Mouse (Mus musculus) activated CD4-positive, CD25-positive, alpha-beta regulatory T cell, adult 4 months (primary cell): ENCODE results near the gene Gm11568. TPM values are rescaled to one million over a fixed set of nuclear protein-coding genes. Genes with fewer than 3 reads are reported as not detected.
"Not testable (repeated sequence)": the region's sequence is repeated elsewhere in the genome, so short reads cannot be mapped to it uniquely, and the experiment has no call there.

ENCODE experiments used
- ATAC-seq: one replicate; pipeline ENCODE4 v1.8.0; 2017
- polyA plus RNA-seq, 2 experiments: library from polyadenylated mRNA; unstranded; fragments of 100-300 nt; shearing (Covaris generic); gene quantifications; one replicate each; pipeline ENCODE4 v1.2.1; 2017

Gene Gm11568
- polyA plus RNA-seq, result not detected

- no peak for ATAC-seq
Measured at GRCm38 (mm10) chr11:99857617-99858016, at the start of gene Gm11568. Gene Gm11568 (plus strand): TSS chr11:99857917.

GRCm38 (mm10) chr11:99809792-99810191 is 47.9 kb upstream of the Gm11568 start, which contains the start of gene Krtap4-13:
Gene Krtap4-13 (minus strand): TSS chr11:99809892.
- ATAC-seq, result not testable (repeated sequence)

GRCm38 (mm10) chr11:99815566-99815965 is 42.2 kb upstream of the Gm11568 start, which contains the start of gene Gm11564:
Gene Gm11564 (minus strand): TSS chr11:99815666.
- ATAC-seq, result not testable (repeated sequence)

- no peak for ATAC-seq
Measured at GRCm38 (mm10) chr11:99837966-99838365, 19.8 kb upstream of the Gm11568 start, which contains the start of gene 2300003K06Rik. Gene 2300003K06Rik (minus strand): TSS chr11:99838066.

GRCm38 (mm10) chr11:99842185-99842584 is 15.5 kb upstream of the Gm11568 start:
- ATAC-seq, result no peak

- ATAC-seq, result no peak
Measured at GRCm38 (mm10) chr11:99846746-99847145, 11.0 kb upstream of the Gm11568 start.

- ATAC-seq, result no peak
Measured at GRCm38 (mm10) chr11:99851508-99851907, 6.2 kb upstream of the Gm11568 start, which contains the start of gene Krtap4-16. Gene Krtap4-16 (minus strand): TSS chr11:99851608.

GRCm38 (mm10) chr11:99854121-99854520 is 3.6 kb upstream of the Gm11568 start:
- no peak for ATAC-seq

- ATAC-seq, result no peak
Measured at GRCm38 (mm10) chr11:99858761-99859160, 1.0 kb downstream of the Gm11568 start.

- not testable (repeated sequence) for ATAC-seq
Measured at GRCm38 (mm10) chr11:99864176-99864575, 6.5 kb downstream of the Gm11568 start, which contains the start of gene Gm11559. Gene Gm11559 (plus strand): TSS chr11:99864476.

- not testable (repeated sequence) for ATAC-seq
Measured at GRCm38 (mm10) chr11:99873089-99873488, 15.4 kb downstream of the Gm11568 start, which contains the start of gene Krtap9-1. Gene Krtap9-1 (plus strand): TSS chr11:99873389.

- not testable (repeated sequence) for ATAC-seq
Measured at GRCm38 (mm10) chr11:99878887-99879286, 21.2 kb downstream of the Gm11568 start, which contains the start of gene Gm11567. Gene Gm11567 (plus strand): TSS chr11:99879187.

- no peak for ATAC-seq
Measured at GRCm38 (mm10) chr11:99907620-99908019, 49.9 kb downstream of the Gm11568 start, which contains the start of gene Krtap31-1. Gene Krtap31-1 (plus strand): TSS chr11:99907920.

Other genes starting within 250 kb of the Gm11568 start
- not detected for gene Gm11937, start 247.7 kb upstream of the Gm11568 start, polyA plus RNA-seq
- gene Krtap2-4, start 243.1 kb upstream of the Gm11568 start, polyA plus RNA-seq, result not detected
- gene Gm11562, start 237.5 kb upstream of the Gm11568 start, polyA plus RNA-seq, result not detected
- not detected for gene Krtap4-1, start 229.7 kb upstream of the Gm11568 start, polyA plus RNA-seq
- gene Krtap4-2, start 222.8 kb upstream of the Gm11568 start, polyA plus RNA-seq, result not detected
- gene Krtap4-7, start 213.8 kb upstream of the Gm11568 start, polyA plus RNA-seq, result not detected
- gene Gm11555, start 207.7 kb upstream of the Gm11568 start, polyA plus RNA-seq, result not detected
- gene Gm11563, start 199.0 kb upstream of the Gm11568 start, polyA plus RNA-seq, result not detected
- gene Krtap4-6, start 192.0 kb upstream of the Gm11568 start, polyA plus RNA-seq, result not detected
- gene Gm14190, start 167.2 kb upstream of the Gm11568 start, polyA plus RNA-seq, result not detected
- gene Gm14180, start 123.6 kb upstream of the Gm11568 start, polyA plus RNA-seq, result not detected
- not detected for gene Gm11595, start 85.0 kb upstream of the Gm11568 start, polyA plus RNA-seq
- gene Krtap4-8, start 77.2 kb upstream of the Gm11568 start, polyA plus RNA-seq, result not detected
- not detected for gene Krtap4-9, start 72.7 kb upstream of the Gm11568 start, polyA plus RNA-seq
- gene Gm11596, start 64.5 kb upstream of the Gm11568 start, polyA plus RNA-seq, result not detected
- not detected for gene Gm11569, start 59.0 kb upstream of the Gm11568 start, polyA plus RNA-seq
- gene Gm11554, start 53.5 kb upstream of the Gm11568 start, polyA plus RNA-seq, result not detected
- not detected for gene Krtap4-13, start 48.0 kb upstream of the Gm11568 start, polyA plus RNA-seq
- gene Gm11564, start 42.3 kb upstream of the Gm11568 start, polyA plus RNA-seq, result not detected
- not detected for gene 2300003K06Rik, start 19.9 kb upstream of the Gm11568 start, polyA plus RNA-seq
- not detected for gene Krtap4-16, start 6.3 kb upstream of the Gm11568 start, polyA plus RNA-seq
- not detected for gene Gm11559, start 6.6 kb downstream of the Gm11568 start, polyA plus RNA-seq
- not detected for gene Krtap9-1, start 15.5 kb downstream of the Gm11568 start, polyA plus RNA-seq
- gene Gm11567, start 21.3 kb downstream of the Gm11568 start, polyA plus RNA-seq, result not detected
- not detected for gene Krtap31-1, start 50.0 kb downstream of the Gm11568 start, polyA plus RNA-seq
- not detected for gene Gm11565, start 56.8 kb downstream of the Gm11568 start, polyA plus RNA-seq
- gene Krtap31-2, start 78.4 kb downstream of the Gm11568 start, polyA plus RNA-seq, result not detected
- gene Krtap9-5, start 90.6 kb downstream of the Gm11568 start, polyA plus RNA-seq, result not detected
- not detected for gene Krtap29-1, start 121.1 kb downstream of the Gm11568 start, polyA plus RNA-seq
- not detected for gene Krtap16-1, start 128.7 kb downstream of the Gm11568 start, polyA plus RNA-seq
- gene Krtap17-1, start 136.1 kb downstream of the Gm11568 start, polyA plus RNA-seq, result not detected
- not detected for gene Krt33a, start 158.3 kb downstream of the Gm11568 start, polyA plus RNA-seq
- not detected for gene Krt33b, start 172.0 kb downstream of the Gm11568 start, polyA plus RNA-seq
- gene Krt34, start 183.6 kb downstream of the Gm11568 start, polyA plus RNA-seq, result not detected
- not detected for gene Krt31, start 192.6 kb downstream of the Gm11568 start, polyA plus RNA-seq
- gene Krt32, start 230.3 kb downstream of the Gm11568 start, polyA plus RNA-seq, result not detected
- not detected for gene Krt35, start 238.3 kb downstream of the Gm11568 start, polyA plus RNA-seq
- not detected for gene Krt36, start 247.7 kb downstream of the Gm11568 start, polyA plus RNA-seq